Mouse (Mus musculus): Measurements from ENCODE around the gene Ube2n. TPM values are rescaled to one million over a fixed set of nuclear protein-coding genes. Genes with fewer than 3 reads are reported as not detected.

The Ube2n gene
- polyA plus RNA-seq, 1 experiment: 45.8 TPM

DNA sequence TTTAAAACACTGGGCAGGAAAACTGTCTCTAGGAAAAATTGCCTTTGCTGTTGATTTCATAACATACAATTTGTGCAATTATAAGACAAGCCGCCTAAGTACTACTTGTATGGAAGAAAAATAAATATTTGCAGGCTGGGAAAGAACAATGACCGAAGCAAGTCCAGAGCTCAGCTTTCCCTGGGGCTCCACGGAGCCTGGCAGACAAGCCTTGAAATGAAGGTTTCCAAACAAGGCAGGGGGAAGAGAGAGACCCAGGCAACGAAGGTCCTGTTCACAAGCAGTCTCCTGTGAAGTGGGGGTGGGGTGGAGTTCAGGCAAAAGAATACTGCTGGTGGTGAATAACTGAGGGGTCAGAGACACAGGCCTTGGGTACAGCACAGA is 62.6 kb downstream of the Ube2n start:
- TF ChIP-seq FLI1 (IDR thresholded peaks at IDR 0.05; ENCODE audit: low read length): no peak
- TF ChIP-seq GATA1 (IDR thresholded peaks at IDR 0.05; ENCODE audit: borderline replicate concordance, low read length): no peak
- peaks cover 12% of the 10 kb centered on the region for H3K9me3 ChIP-seq
- H3K36me3 ChIP-seq (replicated peaks; ENCODE audit: low read length): no peaks in the 10 kb centered on the region
- H3K27me3 ChIP-seq (replicated peaks): peaks cover 10% of the 10 kb centered on the region
- H3K4me3 ChIP-seq (replicated peaks): no peak overlapping the region
- no peaks in the 10 kb centered on the region for H3K4me1 ChIP-seq

DNA sequence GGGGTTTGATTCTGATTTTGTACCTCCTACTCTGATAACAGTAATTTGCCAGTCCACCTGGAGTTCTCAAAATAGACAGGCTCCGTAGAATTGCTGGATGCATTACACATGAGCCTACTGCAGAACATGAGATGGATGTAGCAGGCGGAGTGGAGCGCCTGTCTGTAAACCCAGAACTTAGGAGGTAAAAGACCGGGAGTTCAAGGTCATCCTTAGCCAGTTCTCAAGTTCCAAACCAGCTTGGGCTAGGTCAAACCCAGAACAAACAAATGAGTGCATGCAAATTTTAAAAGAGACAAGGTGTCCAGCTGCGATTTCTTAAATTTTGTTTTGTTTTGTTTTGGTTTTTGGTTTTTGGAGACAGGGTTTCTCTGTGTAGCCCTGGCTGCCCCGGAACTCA is 70.6 kb downstream of the Ube2n start:
- no peak for TF ChIP-seq FLI1 (IDR thresholded peaks at IDR 0.05; ENCODE audit: low read length)
- no peak for TF ChIP-seq GATA1 (IDR thresholded peaks at IDR 0.05; ENCODE audit: borderline replicate concordance, low read length)
- Histone ChIP-seq H3K36me3 (replicated peaks; ENCODE audit: low read length) (no peaks in the 10 kb centered on the region), H3K9me3 (peaks cover 20% of the 10 kb centered on the region), H3K27me3 (replicated peaks) (no peaks in the 10 kb centered on the region), H3K4me1 (peaks cover 7% of the 10 kb centered on the region), H3K4me3 (replicated peaks) (no peak overlapping the region)

DNA sequence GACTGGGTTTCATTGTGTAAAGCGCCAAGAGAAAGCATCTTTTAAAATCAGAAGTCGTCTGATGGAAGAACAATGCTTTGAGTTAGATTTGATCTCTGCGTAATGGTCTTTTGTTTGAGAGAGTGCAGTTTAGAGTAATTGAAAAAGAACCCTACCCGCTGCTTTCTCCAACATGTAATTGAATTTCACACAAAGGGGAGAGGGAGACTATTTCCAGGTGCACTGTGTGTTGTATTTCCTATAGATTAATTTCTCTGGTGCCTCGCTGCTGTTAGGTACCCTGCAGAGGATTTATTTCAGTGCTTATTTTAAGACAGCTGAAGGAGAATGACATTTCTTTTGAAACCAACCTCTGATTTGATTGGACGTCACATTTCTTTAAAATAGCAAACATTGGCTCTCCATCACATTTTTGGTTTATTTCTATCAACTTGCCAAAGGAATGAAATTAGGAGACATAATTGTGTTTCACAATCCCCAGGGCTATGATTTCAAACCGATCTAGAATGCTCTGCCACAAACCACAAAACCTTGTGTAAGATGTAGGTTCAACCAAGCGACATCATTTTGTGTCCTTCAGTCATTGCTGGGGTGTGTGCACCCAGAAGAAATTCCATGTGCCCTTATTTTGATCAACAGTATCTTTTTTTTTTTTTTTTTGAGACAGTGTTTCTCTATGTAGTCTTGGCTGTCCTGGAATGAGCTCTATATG is 72.7 kb downstream of the Ube2n start:
- Histone ChIP-seq H3K4me3 (replicated peaks) (no peak overlapping the region), H3K27me3 (replicated peaks) (no peaks in the 10 kb centered on the region), H3K9me3 (peaks cover 11% of the 10 kb centered on the region), H3K4me1 (peaks cover 7% of the 10 kb centered on the region), H3K36me3 (replicated peaks; ENCODE audit: low read length) (no peaks in the 10 kb centered on the region)
- TF ChIP-seq GATA1 (IDR thresholded peaks at IDR 0.05; ENCODE audit: borderline replicate concordance, low read length) (no peak), FLI1 (IDR thresholded peaks at IDR 0.05; ENCODE audit: low read length) (no peak)

DNA sequence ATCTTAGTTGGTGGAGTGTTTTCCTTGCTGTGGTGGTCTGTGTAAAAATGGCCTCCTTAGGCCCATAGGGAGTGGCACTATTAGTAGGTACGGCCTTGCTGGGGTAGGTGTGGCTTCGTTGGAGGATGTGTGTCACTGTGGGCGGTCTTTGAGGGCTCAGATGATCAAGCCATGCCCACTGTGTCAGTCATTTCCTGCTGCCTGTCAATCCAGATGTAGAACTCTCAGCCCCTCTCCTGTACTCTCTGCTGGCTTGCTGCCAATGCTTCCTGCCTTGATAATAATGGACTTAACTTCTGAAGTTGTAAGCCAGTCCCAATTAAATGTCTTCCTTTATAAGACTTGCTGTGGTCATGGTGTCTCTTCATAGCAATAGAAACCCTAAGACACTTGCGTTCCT is 74.3 kb downstream of the Ube2n start:
- peaks cover 11% of the 10 kb centered on the region for H3K9me3 ChIP-seq
- peak overlapping the region; percentile 4 for H3K4me3 ChIP-seq (replicated peaks)
- no peaks in the 10 kb centered on the region for H3K36me3 ChIP-seq (replicated peaks; ENCODE audit: low read length)
- TF ChIP-seq FLI1 (IDR thresholded peaks at IDR 0.05; ENCODE audit: low read length): no peak
- no peak for TF ChIP-seq GATA1 (IDR thresholded peaks at IDR 0.05; ENCODE audit: borderline replicate concordance, low read length)
- H3K4me1 ChIP-seq: peaks cover 7% of the 10 kb centered on the region
- no peaks in the 10 kb centered on the region for H3K27me3 ChIP-seq (replicated peaks)

DNA sequence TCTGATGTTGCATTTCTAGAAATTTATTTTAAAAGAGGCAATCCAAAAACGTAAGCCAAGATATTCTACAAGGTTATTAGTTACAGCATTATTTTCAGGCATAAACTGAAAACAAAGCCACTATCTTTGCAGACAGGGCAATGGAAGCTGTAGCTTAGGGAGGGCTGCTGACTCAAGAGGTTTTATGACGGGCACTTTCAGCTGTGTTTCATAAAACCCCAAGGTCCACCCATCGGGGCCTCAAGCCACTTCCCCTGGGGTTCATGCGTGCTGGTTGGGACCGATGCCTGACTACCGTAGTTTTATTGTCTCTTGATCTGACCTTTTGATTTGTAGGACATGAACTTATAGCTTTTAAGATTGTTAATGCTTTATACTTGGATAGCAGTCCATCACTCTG is 75.3 kb downstream of the Ube2n start:
- TF ChIP-seq FLI1 (IDR thresholded peaks at IDR 0.05; ENCODE audit: low read length) (no peak), GATA1 (IDR thresholded peaks at IDR 0.05; ENCODE audit: borderline replicate concordance, low read length) (no peak)
- H3K4me1 ChIP-seq: peaks cover 7% of the 10 kb centered on the region
- H3K9me3 ChIP-seq: peaks cover 11% of the 10 kb centered on the region
- no peaks in the 10 kb centered on the region for H3K36me3 ChIP-seq (replicated peaks; ENCODE audit: low read length)
- no peak overlapping the region for H3K4me3 ChIP-seq (replicated peaks)
- H3K27me3 ChIP-seq (replicated peaks): peaks cover 3% of the 10 kb centered on the region

DNA sequence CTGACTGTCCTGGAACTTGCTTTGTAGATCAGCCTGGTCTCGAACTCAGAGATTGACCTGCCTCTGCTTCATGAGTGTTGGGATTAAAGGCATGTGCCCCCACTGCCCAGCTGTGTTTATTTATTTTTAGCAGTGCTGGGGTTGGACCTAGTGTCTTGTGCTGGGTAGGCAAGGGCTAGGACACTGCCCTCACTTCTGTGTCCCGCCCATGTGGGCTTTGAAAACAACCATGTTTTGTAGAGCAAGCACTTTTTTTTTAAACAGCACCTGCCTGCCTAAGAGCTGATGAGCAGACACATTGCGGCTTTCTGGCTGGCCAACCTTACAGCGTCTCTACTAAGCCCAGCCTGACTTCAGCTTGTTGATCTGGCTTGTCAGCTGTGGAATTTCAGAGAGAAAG is 76.3 kb downstream of the Ube2n start:
- peaks cover 7% of the 10 kb centered on the region for H3K4me1 ChIP-seq
- H3K4me3 ChIP-seq (replicated peaks): no peak overlapping the region
- no peaks in the 10 kb centered on the region for H3K36me3 ChIP-seq (replicated peaks; ENCODE audit: low read length)
- peaks cover 11% of the 10 kb centered on the region for H3K9me3 ChIP-seq
- peaks cover 3% of the 10 kb centered on the region for H3K27me3 ChIP-seq (replicated peaks)
- no peak for TF ChIP-seq GATA1 (IDR thresholded peaks at IDR 0.05; ENCODE audit: borderline replicate concordance, low read length)
- TF ChIP-seq FLI1 (IDR thresholded peaks at IDR 0.05; ENCODE audit: low read length): no peak

DNA sequence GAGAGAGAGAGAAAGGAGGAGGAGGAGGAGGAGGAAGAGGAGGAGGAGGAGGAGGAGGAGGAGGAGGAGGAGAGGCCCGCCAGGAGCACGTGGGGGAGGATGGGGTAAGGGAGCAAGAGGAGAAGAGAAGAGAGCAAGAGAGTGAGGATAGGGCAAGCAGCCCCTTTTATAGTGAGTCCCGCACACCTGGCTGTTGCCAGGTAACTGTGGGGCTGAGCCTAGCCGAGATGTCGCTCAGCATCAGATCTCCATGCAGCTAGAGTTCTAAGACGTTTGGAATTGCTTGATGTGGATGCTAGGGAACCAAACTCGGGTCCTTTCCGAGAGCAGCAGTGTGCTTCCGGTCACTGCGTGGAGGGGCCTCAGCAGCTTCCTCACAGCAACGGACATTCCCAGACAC is 79.5 kb downstream of the Ube2n start:
- Histone ChIP-seq H3K27me3 (replicated peaks) (peaks cover 10% of the 10 kb centered on the region), H3K36me3 (replicated peaks; ENCODE audit: low read length) (no peaks in the 10 kb centered on the region), H3K4me1 (peaks cover 7% of the 10 kb centered on the region), H3K9me3 (peaks cover 4% of the 10 kb centered on the region; the same call in 1 of the 2 replicates), H3K4me3 (replicated peaks) (no peak overlapping the region)
- no peak for TF ChIP-seq GATA1 (IDR thresholded peaks at IDR 0.05; ENCODE audit: borderline replicate concordance, low read length)
- TF ChIP-seq FLI1 (IDR thresholded peaks at IDR 0.05; ENCODE audit: low read length): no peak

Other genes starting within 250 kb of the Ube2n start
- 18.0 and 47.9 TPM in 2 replicates for gene Cradd, start 191.0 kb upstream of the Ube2n start, polyA plus RNA-seq (2012; ENCODE audit: insufficient read depth, low replicate concordance)
- 24.6 and 34.4 TPM in 2 replicates for gene Socs2, start 98.0 kb upstream of the Ube2n start, polyA plus RNA-seq (2012; ENCODE audit: insufficient read depth, low replicate concordance)
- 10.3 and 16.3 TPM in 2 replicates for gene Mrpl42, start 13.2 kb upstream of the Ube2n start, polyA plus RNA-seq (2012; ENCODE audit: insufficient read depth, low replicate concordance)
- 15.9 and 18.1 TPM in 2 replicates for gene Nudt4, start 49.0 kb downstream of the Ube2n start, polyA plus RNA-seq (2012; ENCODE audit: insufficient read depth, low replicate concordance)
- not detected in 2 replicates for gene Anapc15-ps, start 158.3 kb downstream of the Ube2n start, polyA plus RNA-seq (2012; ENCODE audit: insufficient read depth, low replicate concordance)